Mouse (Mus musculus) limb, embryonic 11.5 days (tissue): ENCODE results near the gene Zfp82. TPM values are rescaled to one million over a fixed set of nuclear protein-coding genes. Genes with fewer than 3 reads are reported as not detected.
A peak's percentile ranks its signal among the peaks of the same experiment; 100 is the strongest.

Source experiments
- ATAC-seq: fragments of 200-750 bp; cut with Nextera tagmentation; 2 replicates; pipeline ENCODE4 v1.8.0; 2017; ENCODE audit warnings: low read depth; ENCODE audit not compliant: insufficient number of reproducible peaks, low FRiP score, low TSS enrichment
- DNase-seq: peaks from one replicate; pipeline ENCODE4 v3.0.0-alpha.2; 2015; ENCODE audit warnings: low spot score
- H3K27ac ChIP-seq: fragments of 300-500 bp; sonication (generic); replicated peaks from 2 replicates; pipeline ENCODE4 v1.5.1; 2014; ENCODE audit warnings: low read depth, mild to moderate bottlenecking, low read length
- H3K27me3 ChIP-seq: fragments of 300-500 bp; sonication (generic); 2 replicates; pipeline ENCODE4 v1.6.1; 2014; ENCODE audit warnings: mild to moderate bottlenecking, low read length, mixed read lengths; ENCODE audit not compliant: control insufficient read depth, insufficient read depth
- H3K36me3 ChIP-seq: fragments of 300-500 bp; sonication (generic); 2 replicates; pipeline ENCODE4 v1.6.1; 2014; ENCODE audit warnings: mild to moderate bottlenecking, low read length, moderate library complexity, mixed read lengths; ENCODE audit not compliant: control insufficient read depth, insufficient read depth
- H3K4me1 ChIP-seq: fragments of 300-500 bp; sonication (generic); 2 replicates; pipeline ENCODE4 v1.6.1; 2014; ENCODE audit warnings: low read length, mixed read lengths; ENCODE audit not compliant: control insufficient read depth, insufficient read depth
- H3K4me2 ChIP-seq: fragments of 300-500 bp; sonication (generic); 2 replicates; pipeline ENCODE4 v1.6.1; 2014; ENCODE audit warnings: low read depth, mild to moderate bottlenecking, moderate library complexity; ENCODE audit not compliant: severe bottlenecking
- H3K4me3 ChIP-seq: fragments of 300-500 bp; sonication (generic); 2 replicates; pipeline ENCODE4 v1.5.1; 2014; ENCODE audit warnings: low read depth, low read length
- H3K9ac ChIP-seq: fragments of 300-500 bp; sonication (generic); 2 replicates; pipeline ENCODE4 v1.6.1; 2014; ENCODE audit warnings: mild to moderate bottlenecking, low read length
- H3K9me3 ChIP-seq: fragments of 300-500 bp; sonication (generic); 2 replicates; pipeline ENCODE4 v1.6.1; 2016; ENCODE audit warnings: low read length; ENCODE audit not compliant: control insufficient read depth
- WGBS: fragments of 180-500 bp; shearing (Covaris S2); extraction: QIAGEN DNeasy Blood & Tissue Kit; methylation state at CpG from one replicate; pipeline ENCODE4 v1.1.7; 2014; 5-methylcytosine and 5-hydroxymethylcytosine counted together
- polyA plus RNA-seq: library from polyadenylated mRNA; unstranded; fragments of >200 nt; fragmentation: Nextera tagmentation; extraction: Ambion mirVana; gene quantifications from 2 replicates; pipeline ENCODE4 v1.2.1, GENCODE M21; 2014

The Zfp82 gene
- polyA plus RNA-seq, 1 experiment from 2014 or later = 4.3 TPM

GRCm38 (mm10) chr7:30031379-30031778 is 41.3 kb downstream of the Zfp82 start:
- H3K36me3 ChIP-seq = peaks cover 4% of the 10 kb centered on the region; the same call in 1 of the 2 replicates
- DNase-seq (no peak), ATAC-seq (no peak)
- H3K9ac ChIP-seq = no peak overlapping the region
- H3K27ac ChIP-seq = no peak overlapping the region
- H3K27me3 ChIP-seq = no peaks in the 10 kb centered on the region
- WGBS = 89% methylated on average over 3 of the region's 3 CpGs
- H3K4me1 ChIP-seq = no peaks in the 10 kb centered on the region
- H3K4me2 ChIP-seq = no peak overlapping the region
- no peak overlapping the region for H3K4me3 ChIP-seq
- H3K9me3 ChIP-seq = no peaks in the 10 kb centered on the region

- H3K4me3 ChIP-seq = no peak overlapping the region
- no peaks in the 10 kb centered on the region for H3K27me3 ChIP-seq
- ATAC-seq (no peak), DNase-seq (no peak)
- no peaks in the 10 kb centered on the region for H3K4me1 ChIP-seq
- H3K9me3 ChIP-seq = no peaks in the 10 kb centered on the region
- H3K4me2 ChIP-seq = no peak overlapping the region
- no peak overlapping the region for H3K27ac ChIP-seq
- WGBS = 33% methylated on average over 6 of the region's 6 CpGs
- H3K36me3 ChIP-seq = peaks cover 6% of the 10 kb centered on the region; the same call in 1 of the 2 replicates
- H3K9ac ChIP-seq = no peak overlapping the region
Measured at GRCm38 (mm10) chr7:30030677-30031076, 42.0 kb downstream of the Zfp82 start.

GRCm38 (mm10) chr7:30028572-30028971 is 44.1 kb downstream of the Zfp82 start:
- Histone ChIP-seq H3K27me3 (no peaks in the 10 kb centered on the region), H3K9ac (no peak overlapping the region), H3K4me1 (no peaks in the 10 kb centered on the region), H3K4me3 (no peak overlapping the region), H3K27ac (no peak overlapping the region), H3K9me3 (no peaks in the 10 kb centered on the region), H3K4me2 (no peak overlapping the region), H3K36me3 (peaks cover 21% of the 10 kb centered on the region)
- WGBS = 89% methylated on average over 3 of the region's 3 CpGs
- DNase-seq (no peak), ATAC-seq (no peak)

GRCm38 (mm10) chr7:30027331-30027730 is 45.4 kb downstream of the Zfp82 start:
- DNase-seq = no peak
- Histone ChIP-seq H3K4me1 (no peaks in the 10 kb centered on the region), H3K27ac (0 out of 2 replicates have a peak overlapping the region, but pooled peaks have one; percentile 39), H3K27me3 (no peaks in the 10 kb centered on the region), H3K9me3 (no peaks in the 10 kb centered on the region), H3K36me3 (peaks cover 30% of the 10 kb centered on the region), H3K9ac (no peak overlapping the region), H3K4me2 (no peak overlapping the region), H3K4me3 (no peak overlapping the region)
- ATAC-seq = no peak
- WGBS = 39% methylated on average over 4 of the region's 4 CpGs

- Histone ChIP-seq H3K4me2 (no peak overlapping the region), H3K9me3 (no peaks in the 10 kb centered on the region), H3K4me1 (no peaks in the 10 kb centered on the region), H3K4me3 (no peak overlapping the region), H3K27ac (no peak overlapping the region), H3K36me3 (peaks cover 33% of the 10 kb centered on the region), H3K9ac (no peak overlapping the region), H3K27me3 (no peaks in the 10 kb centered on the region)
- DNase-seq = no peak
- no peak for ATAC-seq
- WGBS = 82% methylated on average over 5 of the region's 5 CpGs
Measured at GRCm38 (mm10) chr7:30025358-30025757, 47.3 kb downstream of the Zfp82 start.

- Histone ChIP-seq H3K9me3 (no peaks in the 10 kb centered on the region), H3K27me3 (no peaks in the 10 kb centered on the region), H3K9ac (no peak overlapping the region), H3K4me1 (no peaks in the 10 kb centered on the region), H3K4me3 (no peak overlapping the region), H3K27ac (no peak overlapping the region), H3K36me3 (peaks cover 33% of the 10 kb centered on the region), H3K4me2 (no peak overlapping the region)
- no peak for ATAC-seq
- WGBS = 90% methylated on average over 8 of the region's 8 CpGs
- no peak for DNase-seq
Measured at GRCm38 (mm10) chr7:30023800-30024199, 48.9 kb downstream of the Zfp82 start.

- Histone ChIP-seq H3K4me2 (no peak overlapping the region), H3K4me1 (no peaks in the 10 kb centered on the region), H3K36me3 (peaks cover 33% of the 10 kb centered on the region), H3K4me3 (no peak overlapping the region), H3K27me3 (no peaks in the 10 kb centered on the region), H3K9me3 (no peaks in the 10 kb centered on the region), H3K9ac (no peak overlapping the region), H3K27ac (no peak overlapping the region)
- ATAC-seq (no peak), DNase-seq (no peak)
- 93% methylated on average over 9 of the region's 9 CpGs for WGBS
Measured at GRCm38 (mm10) chr7:30023324-30023723, 49.4 kb downstream of the Zfp82 start.

GRCm38 (mm10) chr7:30019543-30019942 is 53.2 kb downstream of the Zfp82 start:
- no peak for ATAC-seq
- 77% methylated on average over 2 of the region's 2 CpGs for WGBS

GRCm38 (mm10) chr7:30017226-30017625 is 55.5 kb downstream of the Zfp82 start:
- Histone ChIP-seq H3K9me3 (no peaks in the 10 kb centered on the region), H3K4me2 (no peak overlapping the region), H3K9ac (no peak overlapping the region), H3K27me3 (no peaks in the 10 kb centered on the region), H3K27ac (no peak overlapping the region), H3K4me3 (no peak overlapping the region), H3K4me1 (no peaks in the 10 kb centered on the region), H3K36me3 (peaks cover 31% of the 10 kb centered on the region; the same call in 1 of the 2 replicates)
- ATAC-seq (no peak), DNase-seq (no peak)
- WGBS = 94% methylated on average over 6 of the region's 6 CpGs

More at GRCm38 (mm10) chr7:30019543-30019942, 53.2 kb downstream of the Zfp82 start:
- H3K4me3 ChIP-seq = no peak overlapping the region
- H3K9me3 ChIP-seq = no peaks in the 10 kb centered on the region
- no peak for DNase-seq
- no peaks in the 10 kb centered on the region for H3K27me3 ChIP-seq
- peaks cover 42% of the 10 kb centered on the region for H3K36me3 ChIP-seq
- H3K4me2 ChIP-seq = no peak overlapping the region
- no peaks in the 10 kb centered on the region for H3K4me1 ChIP-seq
- no peak overlapping the region for H3K9ac ChIP-seq
- no peak overlapping the region for H3K27ac ChIP-seq
